Mouse (Mus musculus) embryonic fibroblast, embryonic 13.5 days (primary cell): ENCODE measurements at regions not wholly inside any gene's neighbourhood (a gene's known extent, or its start where the extent isn't known, plus 50 kb on each side); places are given as distances from the start of the nearest gene placed in this dataset.
"Not testable (repeated sequence)": the region's sequence is repeated elsewhere in the genome, so short reads cannot be mapped to it uniquely, and the experiment has no call there.

Experiments
- H3K27ac ChIP-seq: 2 replicates; pipeline ENCODE4 v1.5.1; 2012; ENCODE audit warnings: low read length, control low read depth, inconsistent platforms; ENCODE audit not compliant: insufficient read depth
- H3K4me1 ChIP-seq: 2 replicates; pipeline ENCODE4 v1.6.1; 2011; ENCODE audit warnings: low read length; ENCODE audit not compliant: control insufficient read depth, insufficient read depth
- H3K4me3 ChIP-seq: 2 replicates; pipeline ENCODE4 v1.5.1; 2011; ENCODE audit warnings: mild to moderate bottlenecking, control low read depth, low read length; ENCODE audit not compliant: insufficient read depth
- CTCF ChIP-seq: IDR thresholded peaks from 2 replicates; pipeline ENCODE4 v1.5.1; 2011; ENCODE audit warnings: mild to moderate bottlenecking, control low read depth, low read length, moderate library complexity, borderline replicate concordance; ENCODE audit not compliant: insufficient read depth
- POLR2A ChIP-seq: IDR thresholded peaks from 2 replicates; pipeline ENCODE4 v1.6.1; 2011; ENCODE audit warnings: low read depth, mild to moderate bottlenecking, control low read depth, low read length, moderate library complexity

DNA sequence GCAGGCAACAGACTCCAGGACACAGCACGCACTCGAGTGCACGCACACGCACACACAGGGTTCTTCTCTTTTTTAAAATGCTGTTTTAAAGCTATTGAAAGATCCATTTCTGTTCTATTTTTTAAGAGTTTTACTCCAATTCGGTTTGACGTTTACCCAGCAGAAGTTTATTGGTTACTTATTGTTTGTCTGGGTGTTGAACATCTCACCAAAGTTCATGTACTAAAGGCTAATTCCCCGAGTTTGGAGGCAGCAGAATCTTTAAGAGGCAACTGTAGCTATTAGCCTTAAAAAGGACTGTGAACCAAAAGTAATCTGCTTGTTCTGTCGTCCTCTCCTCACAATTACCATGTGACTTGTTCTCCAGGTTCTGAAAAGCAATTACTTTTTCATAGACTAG, 263.0 kb upstream of the Nfia start:
- H3K4me1 ChIP-seq = no peaks in the 10 kb centered on the region
- TF ChIP-seq POLR2A (no peak), CTCF (no peak)
- no peak overlapping the region for H3K27ac ChIP-seq
- no peak overlapping the region for H3K4me3 ChIP-seq

- no peaks in the 10 kb centered on the region for H3K4me1 ChIP-seq
- no peak overlapping the region for H3K27ac ChIP-seq
- TF ChIP-seq CTCF (no peak), POLR2A (no peak)
- H3K4me3 ChIP-seq = no peak overlapping the region
Measured at GRCm38 (mm10) chr4:97505734-97506133, 266.8 kb upstream of the Nfia start.

DNA sequence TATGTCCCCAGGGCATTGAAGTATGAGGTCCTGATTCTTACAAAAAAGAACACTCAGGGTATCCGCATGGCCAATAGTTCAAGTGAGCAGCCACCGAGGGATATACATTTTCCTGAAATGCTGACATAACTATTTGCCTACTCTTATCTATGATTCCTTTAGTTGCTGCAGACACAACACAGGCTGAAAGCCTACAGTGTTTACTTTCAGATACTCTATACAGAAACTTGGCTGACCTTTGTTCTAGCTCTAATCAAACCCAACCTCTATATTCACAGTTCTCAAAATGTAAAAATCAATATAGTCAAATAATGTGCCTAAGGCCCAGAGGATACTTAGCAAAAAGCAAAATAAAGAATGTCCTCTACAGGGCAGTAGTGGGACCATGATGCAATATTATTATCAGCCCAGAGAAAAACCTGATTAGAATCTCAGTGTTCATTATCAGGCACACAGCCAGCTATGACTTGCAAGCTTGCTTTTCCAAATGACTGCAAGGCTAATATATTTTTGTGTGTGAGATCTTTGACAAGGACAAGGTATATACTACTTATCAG, 281.2 kb upstream of the Nfia start:
- Histone ChIP-seq H3K4me1 (no peaks in the 10 kb centered on the region; the same call in 1 of the 2 replicates), H3K27ac (no peak overlapping the region), H3K4me3 (no peak overlapping the region)
- TF ChIP-seq CTCF (no peak), POLR2A (no peak)

GRCm38 (mm10) chr4:97486354-97486753, 286.2 kb upstream of the Nfia start:
- TF ChIP-seq CTCF (no peak), POLR2A (no peak)
- Histone ChIP-seq H3K4me1 (no peaks in the 10 kb centered on the region; the same call in 1 of the 2 replicates), H3K27ac (no peak overlapping the region)

GRCm38 (mm10) chr4:97485225-97485624, 287.3 kb upstream of the Nfia start:
- no peak overlapping the region for H3K4me3 ChIP-seq
- TF ChIP-seq POLR2A = no peak
- TF ChIP-seq CTCF = no peak
- H3K4me1 ChIP-seq = no peaks in the 10 kb centered on the region; the same call in 1 of the 2 replicates
- no peak overlapping the region for H3K27ac ChIP-seq

More at GRCm38 (mm10) chr4:97486354-97486753, 286.2 kb upstream of the Nfia start:
- no peak overlapping the region for H3K4me3 ChIP-seq

DNA sequence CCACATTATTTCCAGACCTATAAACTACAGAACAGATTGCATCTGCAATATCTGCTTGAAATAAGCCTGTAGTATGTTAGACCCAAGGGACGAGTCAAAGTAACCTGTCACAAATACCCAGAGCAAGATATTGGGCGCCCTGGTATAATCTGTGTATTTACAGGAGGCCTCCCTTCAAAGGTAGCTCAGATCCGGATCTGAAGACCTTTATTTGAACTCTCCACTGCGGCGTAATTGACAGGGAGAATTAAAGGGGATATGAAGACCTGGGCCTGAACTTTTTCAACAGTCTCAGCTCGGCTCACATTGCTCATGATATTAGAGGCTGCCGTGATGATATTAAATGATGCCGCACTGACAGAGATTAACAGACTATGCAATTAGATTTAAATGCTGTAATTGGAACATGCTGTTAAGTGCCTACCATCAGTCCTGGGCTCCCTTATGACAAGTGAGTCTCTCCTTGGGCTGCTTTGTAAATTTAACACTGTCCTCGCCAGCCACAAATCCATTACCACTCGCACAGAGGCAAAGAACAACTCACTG, 289.8 kb upstream of the Nfia start:
- H3K4me1 ChIP-seq = peaks cover 3% of the 10 kb centered on the region; the same call in 1 of the 2 replicates
- TF ChIP-seq CTCF = no peak
- TF ChIP-seq POLR2A = no peak
- no peak overlapping the region for H3K4me3 ChIP-seq
- H3K27ac ChIP-seq = no peak overlapping the region

DNA sequence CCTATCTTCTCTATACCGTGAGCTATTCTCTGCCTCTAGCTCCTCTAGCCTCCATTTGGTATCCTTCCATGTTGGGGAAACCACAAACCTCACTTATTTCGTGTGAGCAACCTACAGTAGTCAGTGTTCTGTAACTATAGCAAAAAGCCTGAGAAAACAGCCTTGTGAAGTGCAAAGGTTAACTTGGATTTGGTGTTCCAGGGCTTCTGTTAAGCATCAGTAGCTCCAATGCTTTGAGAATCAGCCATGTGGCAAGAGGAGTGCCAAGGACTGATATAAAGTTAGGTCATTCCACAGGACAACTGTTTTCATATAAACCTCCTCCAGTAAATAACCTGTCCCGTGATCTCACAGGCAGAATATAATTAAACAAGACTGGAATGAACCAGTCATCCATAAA, 290.7 kb upstream of the Nfia start:
- peaks cover 3% of the 10 kb centered on the region; the same call in 1 of the 2 replicates for H3K4me1 ChIP-seq

DNA sequence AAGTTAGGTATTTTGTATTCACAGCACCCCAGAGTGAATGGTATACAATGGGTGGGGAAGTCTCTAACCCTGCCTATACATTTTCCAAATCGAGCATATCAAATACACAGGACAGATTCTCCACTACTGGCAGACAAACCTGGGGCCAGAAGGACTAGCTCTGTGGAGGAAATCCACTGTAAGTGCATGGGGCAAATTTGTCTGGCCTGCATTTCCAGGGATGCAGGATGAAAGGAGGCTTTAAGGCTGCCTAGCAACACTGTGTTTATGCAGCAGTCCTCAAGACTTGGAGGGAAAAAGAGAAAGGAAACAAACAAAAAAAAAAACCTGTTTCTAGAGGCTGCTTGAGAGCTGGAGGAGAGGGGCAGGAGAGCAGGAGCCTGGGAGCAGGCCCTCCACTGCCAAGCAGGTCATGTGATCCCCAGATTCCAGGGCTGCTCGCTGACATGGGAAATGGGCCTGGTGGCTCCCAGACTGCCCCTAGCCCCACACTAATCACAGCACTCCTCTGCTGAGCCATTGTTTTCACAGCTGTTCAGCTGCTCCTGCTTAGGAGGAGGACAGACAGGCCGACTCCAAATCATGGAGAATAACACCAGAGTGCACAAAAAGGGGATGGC, 293.7 kb upstream of the Gm10192 start:
- TF ChIP-seq POLR2A = no peak
- TF ChIP-seq CTCF = no peak
- peaks cover 7% of the 10 kb centered on the region; the same call in 1 of the 2 replicates for H3K4me1 ChIP-seq
- no peak overlapping the region for H3K4me3 ChIP-seq
- H3K27ac ChIP-seq = peak overlapping the region; percentile 31; the same call in 1 of the 2 replicates

More for the DNA sequence above, 290.7 kb upstream of the Nfia start:
- H3K27ac ChIP-seq = no peak overlapping the region
- no peak for TF ChIP-seq POLR2A
- no peak for TF ChIP-seq CTCF
- H3K4me3 ChIP-seq = no peak overlapping the region

DNA sequence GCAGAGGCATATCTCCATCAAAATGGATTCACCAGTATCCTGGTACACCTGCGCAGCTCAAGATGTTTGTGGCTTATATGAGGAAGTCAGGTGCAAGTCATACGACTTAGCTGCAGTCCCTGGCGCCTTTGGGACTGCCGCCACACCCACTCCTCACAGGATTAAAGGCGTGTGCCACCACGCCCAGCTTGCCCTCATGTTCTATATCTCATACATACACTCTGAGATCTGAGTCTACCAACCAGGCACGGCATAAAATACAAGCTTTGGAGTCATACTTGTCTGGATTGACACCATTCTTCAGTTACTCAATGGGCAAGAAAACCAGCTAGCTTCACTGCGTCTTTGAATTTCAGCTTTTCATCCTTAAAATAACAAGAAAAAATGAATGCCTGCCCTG, 290.5 kb upstream of the Gm10192 start:
- H3K4me3 ChIP-seq, H3K4me1 ChIP-seq, H3K27ac ChIP-seq: not testable (repeated sequence)

GRCm38 (mm10) chr4:97465932-97466666, 283.1 kb upstream of the Gm10192 start:
- Histone ChIP-seq H3K4me3 (no peak overlapping the region), H3K4me1 (no peaks in the 10 kb centered on the region), H3K27ac (no peak overlapping the region)
- TF ChIP-seq CTCF (no peak), POLR2A (no peak)
